Mouse (Mus musculus) adrenal gland, adult 8-10 months (tissue): ENCODE measurements around the gene Cabp7. TPM values are rescaled to one million over a fixed set of nuclear protein-coding genes. Genes with fewer than 3 reads are reported as not detected.

Experiments
- DNase-seq: peaks from one replicate; pipeline ENCODE4 v3.0.0; 2022
- total RNA-seq, 4 experiments: library from RNA; stranded (reverse); gene quantifications; 2 replicates each; pipeline ENCODE4 v1.2.4; 2022

Cabp7 gene
- under 1 TPM in 3 of 4 experiments, not detected in 1; 0.12 to 0.86 (median 0.14) TPM for total RNA-seq

DNA sequence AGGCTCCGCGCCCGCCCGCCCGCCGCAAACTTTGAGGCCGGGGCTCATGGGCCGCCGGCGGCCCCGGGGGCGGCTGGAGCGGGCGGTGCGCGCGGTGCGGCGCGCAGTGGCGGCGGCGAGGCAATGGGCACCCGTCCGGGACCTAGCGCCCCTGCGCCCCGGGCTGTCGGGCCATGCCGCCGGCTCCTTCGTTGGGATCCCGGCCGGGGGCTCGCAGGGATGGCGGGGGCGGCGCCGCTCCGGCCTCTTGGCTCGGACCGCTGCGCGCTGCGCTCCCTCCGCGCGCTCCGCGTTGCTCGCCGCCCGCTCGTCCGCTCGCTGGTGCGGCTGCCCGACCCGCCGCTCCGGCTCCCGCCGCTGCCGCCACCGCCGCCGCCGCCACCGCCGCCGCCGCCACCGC, at the start of gene Cabp7:
Gene Cabp7, minus strand, starts transcription at position 46 of the 400 bp plus-strand sequence.
- DNase-seq, result no peak

DNA sequence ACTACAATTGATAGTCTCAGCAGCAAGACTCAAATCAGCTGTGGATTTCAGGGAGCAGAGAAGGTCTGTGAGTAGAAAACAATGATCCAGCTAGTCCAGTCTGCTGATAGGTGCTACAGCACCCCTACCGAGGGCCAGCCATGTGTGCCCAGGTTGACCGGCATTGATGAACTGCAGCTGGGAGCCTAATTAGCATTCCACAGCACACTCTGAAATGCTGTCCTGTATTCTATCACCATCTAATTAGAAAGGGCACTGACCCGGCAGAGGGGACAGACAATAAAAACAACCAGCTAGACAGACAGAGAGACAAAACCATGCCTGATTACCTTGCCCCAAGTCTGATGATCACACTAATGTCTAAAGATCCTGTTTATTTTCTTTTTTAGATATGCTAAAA, 46.4 kb upstream of the Cabp7 start:
- DNase-seq, result no peak

DNA sequence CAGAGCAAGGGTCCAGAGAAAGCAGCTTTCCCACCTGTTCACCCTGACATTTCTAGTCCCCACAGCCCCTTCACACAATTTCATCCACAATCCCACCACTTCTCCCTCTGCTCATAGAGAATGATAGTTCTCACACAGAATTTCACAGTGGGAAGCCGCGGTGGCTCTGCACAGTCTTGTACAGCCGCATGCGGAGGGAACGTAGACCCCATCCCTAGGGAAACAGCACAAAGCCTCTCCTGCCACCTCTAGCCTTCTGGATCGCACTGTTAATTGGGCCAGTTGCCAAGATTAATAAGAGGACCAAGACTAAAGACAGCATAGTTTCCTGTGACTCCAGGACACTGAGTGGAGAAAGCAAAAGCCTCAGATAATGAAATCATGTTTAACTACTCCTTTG, 45.0 kb upstream of the Cabp7 start:
- DNase-seq, result no peak

DNA sequence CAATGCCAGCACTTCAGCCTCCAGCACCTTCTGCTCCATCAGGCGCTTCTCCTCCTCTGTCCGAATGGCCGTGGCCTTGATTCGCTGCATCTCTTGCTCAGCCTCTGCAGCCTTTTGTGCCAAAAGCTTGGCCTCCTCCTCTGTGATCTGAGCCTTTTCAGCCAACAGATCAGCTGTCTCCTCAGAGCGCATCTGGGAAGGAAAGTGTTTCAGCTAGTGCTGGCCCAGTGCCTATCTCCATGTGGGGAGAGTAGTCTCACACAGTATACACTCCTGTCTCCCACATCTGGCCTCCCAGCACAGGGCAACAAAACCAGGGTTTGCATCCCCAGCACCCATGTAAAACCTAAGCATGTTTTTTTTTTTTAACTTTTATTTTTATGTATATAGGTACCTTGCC, 43.1 kb upstream of the Cabp7 start:
- no peak for DNase-seq

DNA sequence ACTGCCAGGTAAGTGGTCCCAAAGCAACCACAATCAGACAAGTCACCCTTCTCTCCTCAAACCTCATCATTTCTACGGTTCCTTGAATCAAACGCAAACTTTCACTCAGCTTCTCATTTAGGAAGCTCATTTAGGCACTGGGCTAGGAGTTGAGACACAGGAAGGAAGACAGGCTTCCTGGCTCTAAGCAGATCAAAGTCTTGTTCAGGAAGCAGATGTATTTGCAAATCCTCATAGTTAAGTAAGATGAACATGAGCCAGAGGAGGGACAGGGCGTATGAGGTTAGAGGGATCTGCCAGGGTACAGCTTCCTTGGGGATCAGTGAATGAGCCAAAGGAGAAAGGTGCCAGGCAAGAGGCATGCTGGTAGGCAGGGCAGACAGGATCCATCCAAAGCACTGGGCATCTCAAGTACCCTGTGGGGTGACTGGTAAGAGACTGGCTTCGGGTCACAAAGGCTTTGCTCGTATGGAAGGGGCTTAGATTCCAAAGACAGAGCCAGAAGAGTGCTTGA, 38.1 kb upstream of the Cabp7 start:
- DNase-seq, result no peak

DNA sequence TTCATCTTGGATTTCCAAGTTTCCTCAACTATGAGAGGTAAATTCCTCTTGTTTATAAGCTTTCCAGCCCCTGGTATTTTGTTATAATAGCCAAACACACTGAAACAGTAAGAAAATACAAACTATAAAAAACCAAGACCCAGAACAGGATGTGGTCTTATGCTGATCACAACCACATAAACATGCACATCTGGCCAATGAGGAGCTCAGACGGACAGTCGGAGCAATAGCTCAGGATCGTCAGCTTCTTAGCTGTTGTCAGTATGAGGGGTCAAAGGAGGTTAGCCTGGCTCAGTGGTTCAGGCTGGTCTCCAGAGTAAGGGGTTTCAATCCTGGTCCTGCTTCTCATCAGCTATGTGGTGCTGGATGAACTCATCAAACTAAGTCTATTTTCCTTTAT, 36.5 kb upstream of the Cabp7 start:
- DNase-seq, result no peak

DNA sequence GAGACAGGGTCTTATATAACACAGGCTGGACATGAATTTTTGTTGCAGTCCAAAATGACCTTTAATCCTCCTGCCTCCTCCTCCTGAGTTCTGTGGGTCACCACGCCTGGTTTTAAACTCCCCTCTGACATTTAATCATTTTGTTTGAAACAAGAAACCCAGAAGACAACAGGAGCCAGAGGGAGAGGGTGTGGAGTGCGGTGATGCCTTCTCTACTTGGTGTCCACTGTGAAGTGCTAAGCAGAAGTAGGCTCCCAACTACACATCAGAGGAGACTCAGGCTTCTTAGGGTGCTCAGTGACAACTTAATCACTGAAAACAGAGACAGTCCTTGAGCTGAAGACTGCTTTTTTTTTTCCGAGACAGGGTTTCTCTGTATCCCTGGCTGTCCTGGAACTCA, 34.3 kb upstream of the Cabp7 start:
- DNase-seq, result no peak

DNA sequence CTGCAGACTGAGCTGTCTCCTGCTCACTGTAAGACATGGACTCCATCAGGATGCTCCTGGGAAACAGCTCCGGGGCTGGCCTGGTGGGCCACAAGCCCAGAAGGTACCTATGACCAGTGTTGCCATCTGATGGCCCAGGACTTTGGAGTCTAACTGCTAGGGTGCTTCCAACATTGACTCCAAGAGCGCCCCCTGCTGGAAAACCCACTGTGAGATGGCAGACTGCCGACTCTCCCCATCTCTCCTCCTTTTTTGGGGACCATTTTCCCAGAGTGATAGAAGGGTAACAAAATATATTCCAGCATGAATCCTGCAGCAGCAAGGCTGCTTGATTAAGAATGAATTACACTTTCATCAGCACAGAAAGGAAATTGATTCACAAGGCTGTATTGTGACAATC, 26.3 kb upstream of the Cabp7 start:
- DNase-seq, result peak; percentile 45

DNA sequence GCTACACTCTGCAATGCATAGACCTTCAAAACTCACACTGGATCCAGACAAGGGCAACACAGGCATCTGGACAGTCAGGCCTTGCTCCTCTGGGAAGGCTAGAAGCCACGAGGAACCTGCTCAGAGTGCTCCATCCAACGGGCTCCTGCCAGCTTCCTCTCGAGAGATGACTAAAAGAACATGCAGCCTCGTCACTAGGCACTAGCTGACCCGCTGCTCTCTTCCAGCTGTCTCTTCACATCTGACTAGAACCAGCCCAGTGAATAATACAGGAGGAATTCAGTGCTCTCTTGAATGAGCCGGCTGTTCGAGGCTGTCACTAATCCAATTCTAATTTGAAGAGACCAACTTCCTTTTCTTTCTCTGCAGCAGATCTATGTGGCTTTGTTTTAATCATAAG, 25.2 kb upstream of the Cabp7 start:
- DNase-seq, result no peak

DNA sequence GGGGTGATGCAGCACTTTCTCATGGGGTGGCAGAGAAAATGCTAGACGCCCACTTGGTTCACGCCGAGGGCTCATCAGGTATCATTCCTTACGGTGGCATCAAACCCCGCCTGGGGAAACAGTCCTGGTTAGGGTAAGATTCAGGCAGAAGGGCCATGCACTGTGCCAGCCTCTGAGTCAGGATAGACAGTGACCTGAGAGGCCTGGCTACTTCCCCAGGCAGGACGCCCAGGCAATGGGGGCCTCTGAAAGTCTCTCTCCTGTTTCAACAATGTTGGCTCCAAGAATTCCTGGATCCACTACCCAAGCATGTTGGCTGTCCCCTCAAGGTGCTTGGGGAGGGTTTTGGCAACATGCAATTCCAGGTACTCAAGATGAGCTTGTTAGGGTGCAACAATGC, 23.3 kb upstream of the Cabp7 start:
- no peak for DNase-seq

DNA sequence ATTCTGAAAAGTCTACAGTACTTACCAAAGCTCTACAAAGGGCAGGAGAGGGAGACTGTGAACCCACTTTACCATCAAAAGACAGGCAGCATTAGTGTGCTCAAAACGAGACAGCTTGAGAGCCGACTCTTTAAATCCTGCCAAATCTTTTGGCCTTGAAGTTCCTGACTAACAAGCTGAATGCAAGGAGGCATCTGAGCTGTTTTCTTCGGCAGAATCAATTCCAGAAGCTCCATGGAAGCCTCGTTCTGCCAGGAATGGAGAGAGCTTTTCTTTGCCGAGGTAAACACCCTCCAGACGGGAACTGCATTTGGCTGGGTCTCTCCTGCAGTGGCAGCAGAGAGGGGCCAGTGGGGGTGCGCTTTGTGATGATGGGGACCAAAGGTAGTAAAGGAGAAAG, 22.7 kb upstream of the Cabp7 start:
- DNase-seq, result no peak

DNA sequence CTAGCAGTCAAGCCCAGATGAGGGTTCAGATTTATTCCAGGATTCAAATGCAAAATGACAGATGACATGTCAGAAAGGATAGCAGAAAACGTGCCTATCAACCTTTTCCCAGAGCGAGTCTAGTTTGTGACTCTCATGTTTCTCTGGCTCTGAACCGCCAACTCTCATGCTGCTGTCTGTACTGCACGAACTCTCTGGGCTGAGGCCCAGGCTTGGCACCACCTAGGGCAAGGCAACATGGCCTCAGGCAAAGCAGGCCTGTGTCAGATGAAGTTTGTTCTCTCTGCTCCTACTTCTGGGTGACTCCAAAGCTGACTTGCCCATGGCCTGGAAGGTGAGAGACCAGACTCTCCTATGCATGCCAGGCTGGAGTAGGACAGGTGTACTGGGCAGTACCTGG, 21.8 kb upstream of the Cabp7 start:
- DNase-seq, result no peak

DNA sequence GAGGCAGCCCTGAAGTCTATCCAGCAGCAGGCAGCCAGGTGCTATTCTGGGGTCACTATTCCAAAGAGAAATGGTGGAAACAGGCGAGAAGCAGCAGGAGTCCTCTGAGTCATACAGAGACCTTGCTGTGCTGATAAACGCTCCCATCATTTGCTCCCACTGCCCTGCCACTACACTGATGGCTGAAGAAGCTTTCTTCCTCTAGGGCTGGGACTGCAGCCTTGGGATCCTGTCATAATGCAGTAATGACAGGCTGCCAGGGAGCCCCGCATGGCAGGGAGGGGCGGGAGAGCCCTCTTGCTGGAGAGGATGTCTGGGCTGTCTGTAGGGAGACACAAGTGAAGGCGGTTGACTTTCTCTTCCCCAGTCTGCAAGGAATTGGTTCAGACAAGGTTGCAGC, 17.9 kb upstream of the Cabp7 start:
- peak; percentile 57 for DNase-seq

DNA sequence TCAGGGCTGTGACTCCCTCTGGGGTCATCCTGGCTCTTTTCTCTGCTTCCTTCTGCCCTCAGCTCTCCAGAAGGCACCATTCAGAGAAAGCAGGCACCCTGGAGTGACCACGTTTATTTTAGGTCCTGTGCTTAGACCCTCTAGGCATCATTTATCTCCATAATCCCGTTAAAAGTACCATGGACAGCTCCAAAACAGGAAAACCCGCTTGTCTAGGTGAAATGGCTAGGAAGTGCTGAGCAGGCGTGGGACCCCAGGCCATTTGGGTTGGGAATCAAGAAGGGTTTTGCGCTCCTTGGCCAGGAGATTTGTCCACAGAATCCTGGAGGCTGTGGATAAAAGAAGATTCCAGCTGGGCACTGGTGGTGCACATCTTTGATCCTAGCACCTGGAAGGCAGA, 17.1 kb upstream of the Cabp7 start:
- no peak for DNase-seq

DNA sequence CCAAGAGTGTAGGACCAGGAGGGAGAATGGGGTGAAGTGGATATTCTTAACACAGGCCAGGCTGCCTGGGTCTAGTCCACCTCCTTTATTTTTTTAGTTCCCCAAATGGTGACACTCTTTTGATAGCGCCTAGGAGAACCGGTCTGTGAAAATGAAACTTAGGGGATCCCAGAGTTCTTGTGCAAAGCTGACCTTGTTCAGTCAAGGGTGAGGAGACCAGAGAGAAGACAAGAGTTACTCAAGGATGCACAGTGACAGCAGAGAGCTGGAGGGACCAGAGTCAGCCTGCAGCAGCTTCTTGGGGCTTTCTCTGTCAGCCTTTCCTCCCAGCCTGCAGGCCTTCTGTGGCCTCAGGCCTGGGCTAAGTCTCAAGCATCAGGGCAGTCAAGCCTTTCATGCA, 15.9 kb upstream of the Cabp7 start:
- DNase-seq, result no peak

DNA sequence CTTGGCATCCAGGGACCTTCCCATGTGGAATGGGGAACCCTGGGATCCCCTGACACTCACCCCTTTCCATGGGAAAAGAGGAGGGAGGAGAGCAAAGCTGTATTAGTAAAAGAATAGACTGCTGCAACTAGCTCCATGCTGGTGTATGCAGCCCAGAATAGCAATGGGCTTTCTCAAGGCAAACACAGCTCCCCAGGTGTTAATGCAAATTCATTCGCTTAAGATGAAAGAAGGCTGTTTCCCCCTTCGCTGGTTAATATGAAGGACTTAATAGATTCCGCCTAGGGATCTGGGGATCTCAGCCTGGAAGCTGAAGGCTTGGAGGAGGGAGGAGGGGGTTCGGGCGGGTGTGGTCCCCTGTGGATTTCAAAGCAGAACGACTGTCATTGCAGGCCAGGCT, 15.4 kb upstream of the Cabp7 start:
- no peak for DNase-seq

DNA sequence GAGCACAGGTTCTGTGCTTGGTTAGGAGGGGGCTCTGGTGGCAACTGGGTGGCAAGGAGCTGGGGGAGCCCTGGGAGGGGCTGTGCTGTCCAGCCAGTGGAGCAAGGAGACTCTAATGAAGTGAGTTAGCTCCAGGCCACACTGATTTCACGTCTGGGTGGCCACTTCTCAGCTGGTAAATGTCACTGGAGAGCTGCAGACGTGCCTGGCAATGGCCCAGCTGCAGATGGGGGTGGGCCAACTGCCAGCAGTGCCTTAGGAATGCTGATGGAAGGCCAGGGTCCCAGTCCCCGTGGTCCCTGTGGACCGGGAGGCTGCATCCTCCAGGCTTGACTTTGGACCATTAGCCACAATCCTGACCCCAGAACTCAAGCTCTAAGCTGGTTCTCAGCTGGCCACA, 13.9 kb upstream of the Cabp7 start:
- no peak for DNase-seq

DNA sequence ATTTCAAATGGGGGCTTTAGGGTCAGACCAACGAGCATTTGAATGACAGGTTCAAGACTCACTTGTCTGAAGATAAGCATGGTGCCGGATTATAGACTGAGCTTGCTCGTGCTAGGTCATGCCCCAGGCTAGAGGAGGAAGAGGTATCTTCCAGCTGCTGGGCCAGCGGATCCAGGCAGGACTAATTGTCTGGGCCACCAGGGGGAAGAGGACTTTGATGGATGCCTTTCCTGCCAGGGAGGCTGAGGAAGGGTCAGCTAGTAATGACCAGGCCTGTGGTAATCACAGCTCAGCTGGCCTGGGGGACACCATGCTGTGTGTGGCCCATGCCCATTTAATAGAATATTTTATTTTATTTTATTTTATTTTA, 11.2 kb upstream of the Cabp7 start:
- no peak for DNase-seq

DNA sequence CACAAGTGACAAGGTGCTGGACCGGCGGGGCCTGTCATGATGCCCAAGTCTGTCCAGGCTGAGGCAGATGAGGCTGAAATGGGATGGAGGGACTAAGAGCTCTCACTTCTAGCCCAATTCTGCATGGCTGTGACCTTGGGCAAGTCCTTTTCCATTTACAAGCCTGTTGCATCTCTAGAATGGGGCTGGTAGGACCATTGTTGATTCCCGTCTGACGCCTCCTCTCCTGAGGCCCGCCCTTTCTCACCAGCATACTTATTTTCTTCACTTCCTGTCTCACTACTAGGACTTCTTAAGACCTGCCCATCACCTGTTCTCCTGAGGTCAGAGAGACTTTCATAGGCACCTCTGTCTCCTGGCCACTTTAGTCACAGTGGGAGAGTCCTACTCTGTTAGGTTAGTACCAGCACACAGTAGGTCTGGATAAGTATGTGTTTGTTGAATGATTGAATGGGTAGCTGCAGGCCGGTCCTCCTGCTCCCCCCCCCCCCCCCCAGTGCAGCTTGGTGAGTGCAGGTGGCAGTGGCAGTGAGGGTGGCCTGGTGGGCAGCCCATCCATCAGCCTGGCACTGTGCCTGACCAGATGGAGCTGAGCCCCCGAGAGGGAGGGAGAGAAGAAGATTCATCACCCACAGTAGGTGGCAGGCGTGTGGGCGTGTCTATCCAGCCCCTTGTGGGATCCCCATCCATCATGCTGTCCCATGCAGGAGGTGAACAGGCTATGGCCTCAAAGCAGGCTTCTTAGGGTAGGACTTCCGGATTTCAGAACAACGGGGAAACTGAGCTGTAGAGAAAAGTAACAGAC, 10.6 kb upstream of the Cabp7 start:
- DNase-seq, result no peak

DNA sequence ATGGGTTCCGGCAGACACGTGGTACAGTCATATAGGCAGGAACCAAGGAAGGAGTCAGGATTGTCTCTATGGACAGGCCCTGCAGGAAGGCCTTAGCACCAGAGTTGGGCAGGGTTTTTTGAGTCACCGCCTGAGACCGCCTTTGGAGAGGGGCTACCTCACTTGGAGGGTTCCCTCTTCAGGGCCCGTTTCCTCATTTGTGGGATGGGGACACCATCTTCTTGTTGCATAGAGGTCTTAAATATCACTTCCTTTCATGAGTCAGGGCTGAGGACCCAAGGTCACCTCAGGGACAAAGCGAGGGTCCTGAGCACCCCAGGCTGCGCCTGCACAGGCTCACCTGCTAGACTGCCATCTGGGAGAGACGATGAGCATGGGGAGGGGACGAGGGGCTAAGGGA, 9.9 kb upstream of the Cabp7 start:
- DNase-seq, result no peak

DNA sequence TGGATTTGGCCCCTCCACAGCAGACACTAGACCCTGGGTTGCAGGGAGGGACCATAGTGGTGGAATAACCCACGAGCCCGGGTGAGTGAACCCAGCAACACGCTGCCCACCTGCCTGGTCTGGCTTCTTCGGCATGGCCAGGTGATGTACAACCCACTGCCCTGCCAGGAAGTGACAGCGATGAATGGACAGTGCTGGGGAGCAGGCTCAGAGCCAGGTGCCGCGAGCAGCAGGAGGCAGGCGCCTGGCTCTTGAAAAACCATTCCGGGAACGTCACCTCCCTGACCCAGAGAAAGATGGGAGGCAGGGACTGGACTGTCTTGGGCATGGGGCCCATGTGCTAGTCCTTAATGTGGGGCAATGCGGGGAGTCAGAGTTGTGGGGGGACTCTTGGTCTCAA, 8.3 kb upstream of the Cabp7 start:
- DNase-seq, result no peak

DNA sequence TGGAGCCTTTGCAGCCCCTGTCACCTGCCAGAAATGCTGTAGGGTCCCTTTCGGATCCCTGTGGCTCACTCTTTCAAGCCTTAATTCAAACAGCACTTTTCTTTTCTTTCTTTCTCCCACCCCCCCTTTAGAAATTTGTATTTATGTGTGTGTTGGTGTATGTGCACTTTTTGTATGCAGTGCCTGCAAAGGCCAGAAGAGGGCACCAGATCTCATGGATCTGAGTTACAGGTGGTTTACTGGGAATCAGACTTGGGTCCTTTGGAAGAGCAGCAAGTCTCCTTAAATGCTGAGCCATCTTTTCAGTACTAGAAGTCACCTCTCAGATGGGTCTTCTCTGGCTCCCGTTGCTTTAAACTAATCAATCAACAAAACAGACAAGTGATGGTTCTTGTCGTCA, 7.5 kb upstream of the Cabp7 start:
- no peak for DNase-seq

DNA sequence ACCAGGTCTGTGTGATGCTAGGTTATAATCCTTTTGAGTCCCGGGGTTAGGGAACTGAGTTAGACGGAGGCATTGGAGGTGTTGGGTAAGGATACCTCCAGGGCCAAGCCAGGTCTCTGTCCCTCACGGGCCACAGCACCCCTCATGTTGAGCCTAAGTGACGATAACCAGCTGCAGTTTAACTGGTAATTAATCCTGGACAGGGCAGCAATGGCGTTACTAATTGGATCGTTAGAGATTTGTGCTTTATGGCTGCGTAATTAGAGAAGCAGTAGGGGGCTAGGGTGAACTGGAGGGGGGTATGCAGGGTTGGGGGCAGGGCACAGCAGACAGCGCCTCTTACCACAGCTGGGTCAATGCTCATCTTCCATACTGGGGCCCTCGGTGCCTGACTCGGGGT, 6.3 kb upstream of the Cabp7 start:
- no peak for DNase-seq

DNA sequence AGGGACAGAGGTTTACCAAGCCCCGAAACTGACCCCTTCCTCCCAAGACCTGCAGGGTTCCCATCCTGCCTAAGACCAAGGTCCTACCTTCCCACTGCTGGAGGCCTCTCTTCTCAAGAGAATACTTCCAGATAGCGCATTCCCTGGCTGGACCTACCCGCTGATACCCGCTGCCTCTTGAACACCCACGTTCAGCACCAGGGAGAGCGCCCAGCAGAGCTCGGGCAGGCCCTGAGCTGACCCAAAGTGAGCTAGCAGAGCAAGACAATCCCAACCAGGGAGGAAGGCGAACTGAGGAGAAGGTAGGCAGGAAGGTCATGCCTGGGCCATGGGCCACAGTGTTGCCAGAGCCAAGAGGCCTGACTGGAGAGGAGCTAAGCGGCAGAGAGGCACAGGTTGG, 3.7 kb upstream of the Cabp7 start:
- peak; percentile 58 for DNase-seq

DNA sequence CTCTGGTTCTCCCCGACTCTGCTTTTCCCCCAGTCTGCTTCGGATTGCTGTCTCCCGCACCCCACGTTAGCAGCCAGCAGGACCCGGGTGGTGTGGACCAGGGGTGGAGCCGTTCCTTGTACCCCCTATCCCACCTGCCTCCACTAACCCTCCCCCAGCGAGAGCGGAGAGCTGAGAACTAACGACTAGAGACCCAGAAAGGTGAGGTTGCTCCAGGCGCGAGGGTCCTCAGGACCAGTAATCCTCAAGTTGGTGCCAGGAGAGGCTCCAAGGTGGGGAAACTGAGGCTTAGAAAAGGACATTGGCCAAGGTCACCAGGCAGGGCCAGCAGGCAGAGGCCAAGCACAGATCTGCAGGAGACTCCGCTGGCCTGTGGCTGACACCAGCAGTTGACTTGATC, 707 bp upstream of the Cabp7 start:
- no peak for DNase-seq
